Mouse (Mus musculus): ENCODE measurements around the gene Rbm18.
"Not testable (repeated sequence)": the region's sequence is repeated elsewhere in the genome, so short reads cannot be mapped to it uniquely, and the experiment has no call there.

DNA sequence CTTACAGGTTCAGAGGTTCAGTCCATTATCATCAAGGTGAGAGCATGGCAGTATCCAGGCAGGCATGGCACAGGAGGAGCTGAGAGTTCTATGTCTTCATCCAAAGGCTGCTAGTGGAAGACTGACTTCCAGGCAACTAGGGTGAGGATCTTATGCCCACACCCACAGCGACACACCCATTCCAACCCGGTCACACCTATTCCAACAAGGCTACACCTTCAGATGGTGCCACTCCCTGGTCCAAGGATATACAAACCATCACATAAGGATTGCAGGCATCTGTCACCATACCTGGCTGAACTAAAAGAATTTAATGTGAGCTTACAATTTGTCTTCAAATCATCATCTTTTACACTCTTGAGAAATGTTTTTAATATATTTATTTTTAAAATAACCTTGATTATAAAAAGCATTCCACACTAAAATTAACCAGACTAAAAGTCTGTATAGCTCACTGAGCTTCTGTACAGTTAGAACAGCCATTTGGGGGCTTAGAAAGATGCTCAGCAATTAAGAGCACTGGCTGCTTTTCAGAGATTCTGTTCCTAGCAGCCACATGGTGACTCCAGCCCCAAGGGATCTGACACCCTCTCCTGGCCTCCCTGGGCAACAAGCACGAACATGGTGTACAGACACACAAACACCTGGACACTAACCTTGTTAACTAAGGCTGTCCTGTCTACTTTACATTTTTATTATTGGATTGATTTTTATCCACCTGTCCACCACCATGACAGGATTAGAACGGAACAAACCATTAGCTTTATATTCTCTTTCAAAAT, 45.2 kb upstream of the Rbm18 start:
- TF ChIP-seq POLR2A (IDR thresholded peaks at IDR 0.05; ENCODE audit: borderline replicate concordance, low read depth, low read length); CTCF (IDR thresholded peaks at IDR 0.05; ENCODE audit: low read depth, low read length): not testable (repeated sequence)

Measured in bone marrow macrophage, adult 2 months (primary cell).